Mouse (Mus musculus): ENCODE measurements around the gene 1700001O22Rik. TPM values are rescaled to one million over a fixed set of nuclear protein-coding genes. Genes with fewer than 3 reads are reported as not detected.

1700001O22Rik gene
- polyA plus RNA-seq, 2 experiments: not detected

DNA sequence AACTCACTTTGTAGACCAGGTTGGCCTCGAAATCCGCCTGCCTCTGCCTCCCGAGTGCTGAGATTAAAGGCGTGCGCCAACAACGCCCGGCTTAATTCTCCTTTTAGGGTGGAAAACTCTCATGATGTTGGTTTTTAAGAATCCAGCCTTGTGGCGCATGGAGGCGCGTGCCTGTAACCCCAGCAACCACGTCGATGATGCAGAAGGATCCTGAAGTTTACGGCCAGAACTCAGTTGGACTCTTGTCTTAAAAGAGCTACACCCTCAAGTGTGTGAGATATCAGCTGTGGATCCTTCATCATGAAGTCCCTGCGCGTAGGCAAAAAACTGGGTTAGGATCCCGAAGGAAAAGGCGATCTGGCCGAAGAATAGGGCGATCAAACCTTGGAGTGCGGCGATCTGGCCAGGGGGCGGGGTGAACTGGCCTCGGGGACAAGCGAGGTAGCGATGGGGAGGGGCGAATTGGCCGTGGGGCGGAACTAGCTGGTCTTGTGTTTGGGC, 3.7 kb upstream of the 1700001O22Rik start:
- TF ChIP-seq CTCF (IDR thresholded peaks at IDR 0.05; ENCODE audit: low read depth): 0 out of 2 replicates have a peak, but pooled peaks have one; percentile 20
- TF ChIP-seq EP300 (IDR thresholded peaks at IDR 0.05; ENCODE audit: low read depth): no peak
- DNase-seq (ENCODE audit: low read depth in 3 of 3, low spot score in 3 of 3) (no peak), ATAC-seq (ENCODE audit: insufficient read depth) (peak; percentile 11; the same call in 1 of the 2 replicates)
- Histone ChIP-seq H3K4me2 (ENCODE audit: low read depth) (peak overlapping the region; percentile 86), H3K4me3 (ENCODE audit: insufficient read depth in 1 of 2, low read depth in 2 of 2, low read length in 2 of 2) (peak overlapping the region; percentile 58 to 61), H3K9ac (replicated peaks) (peak overlapping the region; percentile 51), H3K27me3 (ENCODE audit: control insufficient read depth, insufficient read depth, low read length) (peaks cover 16% of the 10 kb centered on the region), H3K9me3 (ENCODE audit: control insufficient read depth, low read length) (no peaks in the 10 kb centered on the region), H3K4me1 (replicated peaks; ENCODE audit: control insufficient read depth in 2 of 2, insufficient read depth in 2 of 2, low read length in 1 of 2) (peaks cover 13 to 14% of the 10 kb centered on the region in 2 experiments), H3K27ac (no peak overlapping the region), H3K36me3 (replicated peaks; ENCODE audit: control insufficient read depth, insufficient read depth, low read depth) (no peaks in the 10 kb centered on the region)
- 6% methylated on average over 28 of the region's 28 CpGs for WGBS (ENCODE audit: insufficient replicate concordance)

DNA sequence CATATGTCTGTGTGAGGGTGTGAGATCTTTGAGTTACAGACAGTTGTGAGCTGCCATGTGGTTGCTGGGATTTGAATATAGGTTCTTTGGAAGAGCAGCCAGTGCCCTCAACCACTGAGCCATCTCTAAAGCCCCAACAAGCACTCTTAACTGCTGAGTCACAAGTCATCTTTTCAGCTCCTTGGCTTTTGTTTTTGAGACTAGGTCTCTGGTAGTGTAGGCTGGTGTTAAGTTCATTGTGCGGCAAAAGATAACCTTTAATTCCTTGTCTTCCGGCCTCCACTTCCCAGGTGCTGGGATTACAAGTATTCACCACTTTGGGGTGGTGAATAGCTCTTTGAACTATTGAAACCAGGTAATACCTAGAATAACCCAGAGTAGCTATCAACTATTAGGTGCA, 2.5 kb upstream of the 1700001O22Rik start:
- ATAC-seq (ENCODE audit: insufficient read depth) (no peak), DNase-seq (ENCODE audit: low read depth in 3 of 3, low spot score in 3 of 3) (no peak)
- H3K27me3 ChIP-seq (ENCODE audit: control insufficient read depth, insufficient read depth, low read length): peaks cover 28% of the 10 kb centered on the region
- WGBS (ENCODE audit: insufficient replicate concordance): 84% methylated on average over 2 of the region's 2 CpGs
- H3K4me3 ChIP-seq (ENCODE audit: insufficient read depth in 1 of 2, low read depth in 2 of 2, low read length in 2 of 2): no peak overlapping the region
- H3K36me3 ChIP-seq (replicated peaks; ENCODE audit: control insufficient read depth, insufficient read depth, low read depth): no peaks in the 10 kb centered on the region
- H3K9me3 ChIP-seq (ENCODE audit: control insufficient read depth, low read length): no peaks in the 10 kb centered on the region
- TF ChIP-seq CTCF (IDR thresholded peaks at IDR 0.05; ENCODE audit: low read depth) (no peak), EP300 (IDR thresholded peaks at IDR 0.05; ENCODE audit: low read depth) (no peak)
- H3K9ac ChIP-seq (replicated peaks): no peak overlapping the region
- H3K27ac ChIP-seq: no peak overlapping the region
- H3K4me2 ChIP-seq (ENCODE audit: low read depth): no peak overlapping the region
- peaks cover 13 to 14% of the 10 kb centered on the region in 2 experiments for H3K4me1 ChIP-seq (replicated peaks; ENCODE audit: control insufficient read depth in 2 of 2, insufficient read depth in 2 of 2, low read length in 1 of 2)

DNA sequence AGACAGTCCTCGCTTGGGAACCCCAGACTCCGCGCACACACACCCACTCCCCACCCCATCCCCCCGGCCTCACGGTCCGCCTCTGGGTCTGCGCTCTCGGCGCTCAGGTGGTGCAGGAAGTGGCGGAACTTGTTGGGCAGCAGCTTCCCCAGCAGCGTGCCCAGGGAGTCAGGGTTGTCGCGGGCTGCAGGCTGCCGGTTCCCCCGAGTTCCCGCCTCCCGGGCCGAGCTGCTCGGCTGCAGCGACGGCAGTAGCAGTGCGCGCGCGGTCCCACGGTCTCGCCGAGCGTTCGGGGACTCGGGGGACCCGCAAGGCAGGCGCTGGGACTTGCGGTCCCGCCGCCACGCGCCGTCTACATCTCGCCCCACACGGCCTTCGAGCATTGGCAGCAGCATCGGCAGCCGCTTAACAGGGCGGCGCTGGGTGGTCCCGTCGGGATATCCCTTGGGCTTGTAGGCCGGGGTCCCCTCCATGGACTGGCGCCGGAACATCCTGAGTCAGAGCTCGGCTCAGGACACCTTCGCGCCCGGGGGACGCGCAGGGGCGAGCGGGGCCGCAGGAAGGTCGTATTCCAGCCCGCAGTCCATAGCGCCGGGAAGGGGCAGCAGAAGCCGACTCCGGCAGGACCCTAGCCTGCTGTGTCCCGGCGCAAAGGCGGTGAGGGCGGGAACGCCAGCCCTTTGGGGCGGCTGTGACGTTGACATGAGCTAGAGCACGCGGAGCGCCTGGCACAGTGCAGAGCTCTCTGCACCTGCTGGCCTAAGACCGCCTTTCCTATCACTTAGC, 2.2 kb downstream of the 1700001O22Rik start:
- ATAC-seq (ENCODE audit: insufficient read depth): no peak
- no peak for DNase-seq (ENCODE audit: low read depth in 3 of 3, low spot score in 3 of 3)
- 1% methylated on average over 77 of the region's 77 CpGs for WGBS (ENCODE audit: insufficient replicate concordance)

DNA sequence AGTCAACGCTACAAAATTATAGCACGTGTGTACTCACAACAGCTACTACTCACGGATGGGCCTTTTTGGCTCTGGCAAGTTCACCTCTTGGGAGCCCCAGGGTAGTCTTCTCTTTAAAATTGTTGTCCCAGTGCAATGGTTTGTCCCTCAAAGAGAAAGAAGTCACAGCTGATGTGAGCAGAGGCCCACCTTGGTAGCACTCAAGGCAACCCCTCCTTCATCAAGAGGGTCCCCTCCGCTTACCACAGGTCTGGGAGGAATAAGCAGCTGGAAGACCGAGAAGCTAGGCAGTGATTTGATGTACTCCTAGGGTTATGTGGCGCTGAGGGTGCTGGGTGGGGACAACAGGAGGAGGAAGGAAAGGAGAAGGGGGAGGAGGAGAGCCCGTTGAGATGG, 2.8 kb downstream of the 1700001O22Rik start:
- Histone ChIP-seq H3K36me3 (replicated peaks; ENCODE audit: control insufficient read depth, insufficient read depth, low read depth) (no peaks in the 10 kb centered on the region), H3K9ac (replicated peaks) (no peak overlapping the region), H3K27me3 (ENCODE audit: control insufficient read depth, insufficient read depth, low read length) (peaks cover 50% of the 10 kb centered on the region), H3K4me1 (replicated peaks; ENCODE audit: control insufficient read depth in 2 of 2, insufficient read depth in 2 of 2, low read length in 1 of 2) (no peaks in the 10 kb centered on the region), H3K4me3 (ENCODE audit: insufficient read depth in 1 of 2, low read depth in 2 of 2, low read length in 2 of 2) (no peak overlapping the region), H3K4me2 (ENCODE audit: low read depth) (peak overlapping the region; percentile 50; the same call in 1 of the 2 replicates), H3K9me3 (ENCODE audit: control insufficient read depth, low read length) (no peaks in the 10 kb centered on the region), H3K27ac (no peak overlapping the region)
- no peak for DNase-seq (ENCODE audit: low read depth in 3 of 3, low spot score in 3 of 3)
- ATAC-seq (ENCODE audit: insufficient read depth): no peak
- 23% methylated on average over 7 of the region's 7 CpGs for WGBS (ENCODE audit: insufficient replicate concordance)
- TF ChIP-seq CTCF (IDR thresholded peaks at IDR 0.05; ENCODE audit: low read depth): no peak
- no peak for TF ChIP-seq EP300 (IDR thresholded peaks at IDR 0.05; ENCODE audit: low read depth)

More for the DNA sequence above, 2.2 kb downstream of the 1700001O22Rik start:
- peaks cover 50% of the 10 kb centered on the region for H3K27me3 ChIP-seq (ENCODE audit: control insufficient read depth, insufficient read depth, low read length)
- H3K4me2 ChIP-seq (ENCODE audit: low read depth): peak overlapping the region; percentile 50
- no peak overlapping the region for H3K27ac ChIP-seq
- H3K4me3 ChIP-seq (ENCODE audit: insufficient read depth in 1 of 2, low read depth in 2 of 2, low read length in 2 of 2): peak overlapping the region; percentile 8 to 30; a peak in 3 of 4 replicates
- TF ChIP-seq EP300 (IDR thresholded peaks at IDR 0.05; ENCODE audit: low read depth): no peak
- TF ChIP-seq CTCF (IDR thresholded peaks at IDR 0.05; ENCODE audit: low read depth): no peak
- H3K36me3 ChIP-seq (replicated peaks; ENCODE audit: control insufficient read depth, insufficient read depth, low read depth): no peaks in the 10 kb centered on the region
- no peaks in the 10 kb centered on the region for H3K9me3 ChIP-seq (ENCODE audit: control insufficient read depth, low read length)
- H3K9ac ChIP-seq (replicated peaks): no peak overlapping the region
- H3K4me1 ChIP-seq (replicated peaks; ENCODE audit: control insufficient read depth in 2 of 2, insufficient read depth in 2 of 2, low read length in 1 of 2): no peaks in the 10 kb centered on the region

DNA sequence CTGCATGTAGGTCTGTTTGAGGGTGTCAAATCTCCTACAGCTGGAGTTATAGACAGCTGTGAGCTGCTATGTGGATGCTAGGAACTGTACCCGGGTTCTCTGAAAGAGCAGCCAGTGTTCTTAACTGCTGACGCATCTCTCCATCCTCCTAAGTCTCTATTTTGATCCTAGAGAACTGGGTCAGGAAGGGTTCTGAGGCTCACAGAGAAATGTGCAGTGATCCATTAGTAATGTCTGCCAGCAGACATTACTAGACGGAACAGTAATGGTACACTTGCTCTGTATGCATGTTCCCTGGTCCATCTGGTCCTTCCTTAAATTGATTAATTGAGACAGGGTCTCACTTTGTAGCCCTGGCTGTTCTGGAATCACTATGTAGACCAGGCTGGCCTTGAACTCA, 4.0 kb downstream of the 1700001O22Rik start:
- Histone ChIP-seq H3K27ac (no peak overlapping the region), H3K27me3 (ENCODE audit: control insufficient read depth, insufficient read depth, low read length) (peaks cover 52% of the 10 kb centered on the region), H3K4me1 (replicated peaks; ENCODE audit: control insufficient read depth in 2 of 2, insufficient read depth in 2 of 2, low read length in 1 of 2) (peaks cover 0 to 3% of the 10 kb centered on the region in 2 experiments; a peak in 1 of 4 replicates), H3K9me3 (ENCODE audit: control insufficient read depth, low read length) (no peaks in the 10 kb centered on the region), H3K36me3 (replicated peaks; ENCODE audit: control insufficient read depth, insufficient read depth, low read depth) (no peaks in the 10 kb centered on the region), H3K9ac (replicated peaks) (no peak overlapping the region), H3K4me2 (ENCODE audit: low read depth) (no peak overlapping the region), H3K4me3 (ENCODE audit: insufficient read depth in 1 of 2, low read depth in 2 of 2, low read length in 2 of 2) (no peak overlapping the region)
- DNase-seq (ENCODE audit: low read depth in 3 of 3, low spot score in 3 of 3): no peak
- no peak for ATAC-seq (ENCODE audit: insufficient read depth)
- TF ChIP-seq EP300 (IDR thresholded peaks at IDR 0.05; ENCODE audit: low read depth) (no peak), CTCF (IDR thresholded peaks at IDR 0.05; ENCODE audit: low read depth) (no peak)
- 58% methylated on average over 3 of the region's 3 CpGs for WGBS (ENCODE audit: insufficient replicate concordance)

All from liver, embryonic 14.5 days (tissue).